Mouse (Mus musculus): ENCODE data around the gene Pnpo. TPM values are rescaled to one million over a fixed set of nuclear protein-coding genes. Genes with fewer than 3 reads are reported as not detected.

The Pnpo gene
- total RNA-seq (2023), result 22.1 TPM

GRCm38 (mm10) chr11:96943746-96944304, at the start of gene Pnpo:
Pnpo (minus strand) TSS chr11:96943986.

GRCm38 (mm10) chr11:96982859-96983258, 39.1 kb upstream of the Pnpo start, which contains the start of gene Sp2:
Sp2 (minus strand) TSS chr11:96982959.

GRCm38 (mm10) chr11:96928088-96928487, 15.7 kb downstream of the Pnpo start, which contains the start of gene Prr15l:
Prr15l (plus strand) TSS chr11:96928104.

GRCm38 (mm10) chr11:96916044-96916884, 27.5 kb downstream of the Pnpo start, which contains the start of gene Cdk5rap3:
Cdk5rap3 (minus strand) TSS chr11:96916496.

Other genes starting within 250 kb of the Pnpo start
- 32.6 TPM for gene Snx11, start 166.4 kb downstream of the Pnpo start, total RNA-seq (2023)
- 37.9 TPM for gene Cbx1, start 154.9 kb downstream of the Pnpo start, total RNA-seq (2023)
- 42.6 TPM for gene Nfe2l1, start 114.0 kb downstream of the Pnpo start, total RNA-seq (2023)
- not detected for gene Copz2, start 94.1 kb downstream of the Pnpo start, total RNA-seq (2023)
- gene Cdk5rap3, start 27.5 kb downstream of the Pnpo start, total RNA-seq (2023), result 42.4 TPM
- not detected for gene Prr15l, start 15.9 kb downstream of the Pnpo start, total RNA-seq (2023)
- 65.1 TPM for gene Sp2, start 39.0 kb upstream of the Pnpo start, total RNA-seq (2023)
- gene Sp6, start 69.4 kb upstream of the Pnpo start, total RNA-seq (2023), result 4.0 TPM
- gene Scrn2, start 86.0 kb upstream of the Pnpo start, total RNA-seq (2023), result 3.4 TPM
- not detected for gene Lrrc46, start 97.4 kb upstream of the Pnpo start, total RNA-seq (2023)
- 25.7 TPM for gene Mrpl10, start 97.6 kb upstream of the Pnpo start, total RNA-seq (2023)
- 27.0 TPM for gene Osbpl7, start 106.6 kb upstream of the Pnpo start, total RNA-seq (2023)
- 1.5 TPM for gene Tbx21, start 171.3 kb upstream of the Pnpo start, total RNA-seq (2023)
- 0.53 TPM for gene Tbkbp1, start 207.5 kb upstream of the Pnpo start, total RNA-seq (2023)
- 116 TPM for gene Kpnb1, start 243.9 kb upstream of the Pnpo start, total RNA-seq (2023)

Measured in CD4-positive naive resting alpha-beta T cell, adult 76 days (primary cell).